Mouse (Mus musculus) adrenal gland, adult 18-20 months (tissue): Measurements from ENCODE around the gene Hoxd4. TPM values are rescaled to one million over a fixed set of nuclear protein-coding genes. Genes with fewer than 3 reads are reported as not detected.

Experiments used
- DNase-seq, 2 experiments: peaks; one replicate each; pipeline ENCODE4 v3.0.0; 2021 to 2022; ENCODE audit warnings: low spot score in 2 of 2
- total RNA-seq, 2 experiments: library from RNA; stranded (reverse); gene quantifications; 1 replicate in 1 of 2; 2 replicates in 1 of 2; pipeline ENCODE4 v1.2.3; 2021

Hoxd4 gene
- total RNA-seq, 2 experiments from 2014 or later: 14.9 to 19.6 TPM

- DNase-seq: peak; percentile 78 to 83
Measured at GRCm38 (mm10) chr2:74704393-74704998, 7.2 kb upstream of the Hoxd4 start, which contains the start of gene Hoxd8. TSS of gene Hoxd8 (plus strand) at chr2:74704615.

DNA sequence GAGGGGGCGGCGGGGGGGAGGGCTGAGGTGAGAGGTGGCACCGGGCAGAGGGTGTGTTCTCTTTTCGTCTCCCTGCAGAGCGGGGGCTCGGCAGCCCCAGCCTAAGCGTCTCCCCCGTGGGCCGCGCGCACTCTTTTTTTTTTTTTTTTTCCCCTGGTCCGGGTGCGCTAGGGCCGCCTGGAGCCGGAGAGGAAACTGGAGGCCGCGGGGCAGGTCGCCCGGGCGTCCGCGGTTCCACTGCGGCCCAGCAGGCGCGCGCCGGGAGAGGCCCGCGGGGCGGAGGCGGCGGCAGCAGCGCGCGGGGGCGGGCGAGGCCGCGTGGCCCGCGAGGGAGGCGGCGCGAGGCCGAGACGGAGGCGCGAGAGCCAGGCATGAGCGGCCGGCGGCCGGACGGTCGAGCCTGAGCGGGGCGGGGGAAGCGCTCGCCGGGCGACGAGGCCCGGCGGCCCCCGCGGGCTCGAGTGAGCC lies 6.7 kb upstream of the Hoxd4 start:
- DNase-seq: peak; percentile 66 to 67

GRCm38 (mm10) chr2:74705467-74706089 lies 6.2 kb upstream of the Hoxd4 start:
- DNase-seq: peak; percentile 69 to 76

DNA sequence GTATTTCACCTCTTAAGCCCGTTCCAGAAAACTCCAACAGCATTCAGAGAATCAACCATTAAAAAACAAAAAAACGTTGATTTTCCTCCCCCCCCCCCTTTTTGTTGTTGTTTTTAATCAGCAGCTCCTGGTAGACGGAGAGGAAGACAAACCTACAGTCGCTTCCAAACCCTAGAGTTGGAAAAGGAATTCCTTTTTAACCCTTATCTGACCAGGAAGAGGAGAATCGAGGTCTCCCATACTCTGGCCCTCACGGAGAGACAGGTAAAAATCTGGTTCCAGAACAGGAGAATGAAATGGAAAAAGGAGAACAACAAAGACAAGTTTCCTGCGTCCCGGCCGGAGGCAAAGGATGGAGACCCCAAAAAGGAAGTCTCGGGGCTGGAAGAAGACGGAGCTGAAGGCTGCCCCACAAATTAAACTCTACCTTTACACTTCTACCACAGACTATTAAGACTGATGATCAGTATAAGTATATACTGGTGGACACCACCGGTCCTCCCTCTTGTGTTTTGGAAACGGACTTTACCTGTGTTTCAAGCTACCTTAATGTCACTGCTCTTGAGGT lies 5.3 kb upstream of the Hoxd4 start:
- no peak for DNase-seq

GRCm38 (mm10) chr2:74707599-74707998 lies 4.1 kb upstream of the Hoxd4 start:
- DNase-seq: no peak

GRCm38 (mm10) chr2:74708676-74709075 lies 3.1 kb upstream of the Hoxd4 start:
- no peak for DNase-seq

DNA sequence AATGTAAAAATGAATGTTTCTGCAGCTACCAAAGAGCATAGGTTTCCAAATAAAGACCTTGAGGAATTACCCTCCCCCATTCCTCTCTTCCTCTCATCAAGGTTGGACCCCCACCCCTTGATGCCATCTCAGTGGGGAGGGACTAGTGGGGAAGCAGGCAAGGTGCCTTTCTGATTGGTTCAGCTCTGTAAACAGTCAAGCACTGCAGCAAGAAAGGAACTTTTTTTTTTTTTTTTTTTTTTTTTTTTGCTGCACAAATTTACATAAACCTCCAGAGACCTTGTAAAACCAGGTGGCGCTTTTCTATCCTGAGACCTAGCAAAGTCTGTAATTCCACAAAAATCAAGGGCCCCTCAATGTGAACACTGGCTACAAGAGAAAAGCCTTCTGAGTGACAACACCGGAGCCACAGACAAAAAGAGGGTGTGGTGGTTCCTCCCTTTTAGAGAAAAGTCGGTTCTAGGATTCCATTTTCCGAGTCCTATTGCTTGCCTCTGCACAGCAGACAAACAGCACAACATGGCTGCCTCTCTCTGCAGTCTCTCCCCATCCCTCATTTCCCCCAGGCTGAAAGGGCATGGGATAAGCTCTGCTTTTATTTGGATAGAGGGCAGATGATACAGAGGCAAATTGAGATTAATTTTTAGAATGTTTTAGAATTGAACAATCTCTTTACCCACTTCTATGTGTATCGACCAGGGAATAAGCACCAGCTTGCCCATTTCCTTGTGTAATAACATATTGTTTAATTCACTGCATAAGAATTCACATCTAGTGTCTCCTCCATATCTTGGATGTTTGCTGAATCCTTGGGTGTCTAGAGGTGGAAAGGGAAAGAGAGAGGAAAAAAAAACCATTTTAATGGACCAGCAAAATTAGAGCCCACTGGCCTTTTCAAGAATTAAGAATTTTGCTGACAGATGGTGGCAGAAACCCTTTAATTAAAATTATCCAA lies 2.0 kb upstream of the Hoxd4 start:
- DNase-seq: no peak

GRCm38 (mm10) chr2:74710929-74711543 lies 693 bp upstream of the Hoxd4 start:
- DNase-seq: no peak

GRCm38 (mm10) chr2:74713239-74714150 lies 1.8 kb downstream of the Hoxd4 start:
- no peak for DNase-seq

GRCm38 (mm10) chr2:74714156-74714789 lies 2.5 kb downstream of the Hoxd4 start:
- DNase-seq: no peak

DNA sequence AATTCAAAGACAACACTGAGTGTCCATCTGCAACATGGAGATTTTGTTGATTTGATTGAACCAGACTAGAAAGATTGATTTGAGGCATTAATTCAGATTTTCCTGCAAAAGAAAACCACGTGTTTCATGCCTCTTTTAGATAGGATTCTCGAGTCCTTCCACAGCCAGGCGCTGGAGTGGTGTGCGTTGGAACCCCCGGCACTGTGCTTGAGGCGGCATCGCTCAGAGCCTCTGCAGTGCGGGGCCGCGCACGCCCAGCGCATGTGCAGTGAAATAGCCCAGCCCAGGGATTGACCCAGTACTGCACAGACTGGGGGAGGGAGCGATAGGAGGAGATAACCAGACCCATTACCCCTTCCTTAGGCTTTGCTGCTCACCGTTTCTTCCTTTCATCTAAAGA lies 3.2 kb downstream of the Hoxd4 start:
- DNase-seq: peak in 1 of 2 experiments; percentile 59

- DNase-seq: peak; percentile 93 to 95
Measured at GRCm38 (mm10) chr2:74715504-74716241, 3.9 kb downstream of the Hoxd4 start.

- no peak for DNase-seq
Measured at GRCm38 (mm10) chr2:74720384-74720783, 8.7 kb downstream of the Hoxd4 start.

- no peak for DNase-seq
Measured at GRCm38 (mm10) chr2:74720955-74721491, 9.3 kb downstream of the Hoxd4 start.

- DNase-seq: no peak
Measured at GRCm38 (mm10) chr2:74721882-74722281, 10.2 kb downstream of the Hoxd4 start.

- DNase-seq: no peak
Measured at GRCm38 (mm10) chr2:74722949-74723348, 11.2 kb downstream of the Hoxd4 start.

- DNase-seq: no peak
Measured at GRCm38 (mm10) chr2:74724244-74725015, 12.7 kb downstream of the Hoxd4 start.
